Mouse (Mus musculus) hindbrain, embryonic 11.5 days (tissue): ENCODE results near the gene Sh3bp2. TPM values are rescaled to one million over a fixed set of nuclear protein-coding genes. Genes with fewer than 3 reads are reported as not detected.
A peak's percentile ranks its signal among the peaks of the same experiment; 100 is the strongest.

ENCODE experiments used
- ATAC-seq: fragments of 200-750 bp; cut with Nextera tagmentation; 2 replicates; pipeline ENCODE4 v1.8.0; 2017; ENCODE audit warnings: mild to moderate bottlenecking, moderate TSS enrichment, moderate library complexity; ENCODE audit not compliant: low FRiP score
- DNase-seq: peaks from one replicate; pipeline ENCODE4 v3.0.0-alpha.2; 2015; ENCODE audit warnings: low spot score
- H3K27ac ChIP-seq: fragments of 300-500 bp; sonication (generic); 2 replicates; pipeline ENCODE4 v1.5.1; 2014; ENCODE audit warnings: mild to moderate bottlenecking, low read depth, low read length
- H3K27me3 ChIP-seq: fragments of 300-500 bp; sonication (generic); 2 replicates; pipeline ENCODE4 v1.6.1; 2014; ENCODE audit warnings: mild to moderate bottlenecking, low read length, moderate library complexity, mixed read lengths; ENCODE audit not compliant: control insufficient read depth, insufficient read depth
- H3K36me3 ChIP-seq: fragments of 300-500 bp; sonication (generic); 2 replicates; pipeline ENCODE4 v1.6.1; 2014; ENCODE audit warnings: mild to moderate bottlenecking, low read length, moderate library complexity, mixed read lengths; ENCODE audit not compliant: control insufficient read depth, insufficient read depth
- H3K4me1 ChIP-seq: fragments of 300-500 bp; sonication (generic); replicated peaks from 2 replicates; pipeline ENCODE4 v1.6.1; 2014; ENCODE audit warnings: low read length, mixed read lengths; ENCODE audit not compliant: control insufficient read depth, insufficient read depth
- H3K4me2 ChIP-seq: fragments of 300-500 bp; sonication (generic); replicated peaks from 2 replicates; pipeline ENCODE4 v1.6.1; 2014; ENCODE audit warnings: mild to moderate bottlenecking, low read depth, low read length
- H3K4me3 ChIP-seq: fragments of 300-500 bp; sonication (generic); 2 replicates; pipeline ENCODE4 v1.5.1; 2014; ENCODE audit warnings: low read depth, low read length
- H3K9ac ChIP-seq: fragments of 300-500 bp; sonication (generic); 2 replicates; pipeline ENCODE4 v1.6.1; 2014; ENCODE audit warnings: low read depth, low read length
- H3K9me3 ChIP-seq: fragments of 300-500 bp; sonication (generic); 2 replicates; pipeline ENCODE4 v1.6.1; 2016; ENCODE audit warnings: low read length; ENCODE audit not compliant: control insufficient read depth
- WGBS: fragments of 180-500 bp; shearing (Covaris S2); extraction: QIAGEN DNeasy Blood & Tissue Kit; methylation state at CpG from one replicate; pipeline ENCODE4 v1.1.7; 2014; 5-methylcytosine and 5-hydroxymethylcytosine counted together
- polyA plus RNA-seq: library from polyadenylated mRNA; unstranded; fragments of >200 nt; fragmentation: Nextera tagmentation; extraction: Ambion mirVana; gene quantifications from 2 replicates; pipeline ENCODE4 v1.2.1, GENCODE M21; 2014

Gene Sh3bp2
- polyA plus RNA-seq, 1 experiment from 2014 or later = 10.8 TPM

DNA sequence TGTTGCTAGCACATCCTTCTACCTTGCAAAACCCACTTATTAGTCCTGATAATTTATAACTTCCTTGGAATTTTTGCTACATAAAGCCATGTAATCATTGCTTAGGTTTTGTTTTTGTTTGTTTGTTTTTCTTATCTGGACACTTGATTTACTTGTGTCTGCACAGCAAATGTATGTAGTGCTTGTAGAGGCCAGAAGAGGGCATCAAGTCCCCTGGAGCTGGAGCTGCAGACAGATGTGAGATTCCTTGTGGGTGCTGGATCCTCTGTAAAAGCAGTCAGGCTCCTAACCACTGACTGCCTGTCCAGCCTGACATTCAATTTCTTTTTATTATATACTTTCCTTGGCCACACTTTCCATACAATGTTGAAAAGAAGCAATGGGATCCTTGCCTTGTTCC, 21.8 kb downstream of the Sh3bp2 start:
- Histone ChIP-seq H3K27me3 (no peaks in the 10 kb centered on the region), H3K36me3 (peaks cover 2% of the 10 kb centered on the region; the same call in 1 of the 2 replicates), H3K27ac (no peak overlapping the region), H3K4me3 (no peak overlapping the region), H3K9ac (no peak overlapping the region), H3K4me2 (no peak overlapping the region), H3K9me3 (no peaks in the 10 kb centered on the region), H3K4me1 (0 out of 2 replicates have a peak, but pooled peaks cover 2% of the 10 kb centered on the region)
- peak; percentile 37 for DNase-seq
- ATAC-seq = no peak

DNA sequence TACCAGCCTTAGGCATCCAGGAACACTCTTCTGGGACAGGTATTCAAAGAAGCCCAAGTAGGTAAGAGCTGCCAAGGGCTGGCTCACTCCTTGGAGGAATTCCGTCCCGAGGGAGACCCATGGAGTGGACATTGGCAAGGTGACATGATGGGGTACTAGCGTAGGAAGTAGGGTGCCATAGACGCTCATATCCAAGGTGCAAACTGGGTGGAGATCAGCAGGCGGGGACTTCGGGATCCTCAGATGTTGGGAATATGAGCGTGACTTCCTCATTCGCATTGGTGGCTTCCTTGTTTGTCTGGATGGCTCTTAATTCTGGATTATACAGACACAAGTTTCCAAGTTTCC, 23.5 kb downstream of the Sh3bp2 start:
- H3K9me3 ChIP-seq = no peaks in the 10 kb centered on the region
- no peak for DNase-seq
- peak; percentile 34; the same call in 1 of the 2 replicates for ATAC-seq
- peak overlapping the region; percentile 99 for H3K9ac ChIP-seq
- H3K27me3 ChIP-seq = no peaks in the 10 kb centered on the region
- H3K36me3 ChIP-seq = peaks cover 2% of the 10 kb centered on the region; the same call in 1 of the 2 replicates
- 0 out of 2 replicates have a peak, but pooled peaks cover 2% of the 10 kb centered on the region for H3K4me1 ChIP-seq
- H3K4me2 ChIP-seq = peak overlapping the region; percentile 46
- no peak overlapping the region for H3K27ac ChIP-seq
- WGBS = 25% methylated on average over 8 of the region's 8 CpGs
- H3K4me3 ChIP-seq = peak overlapping the region; percentile 84

DNA sequence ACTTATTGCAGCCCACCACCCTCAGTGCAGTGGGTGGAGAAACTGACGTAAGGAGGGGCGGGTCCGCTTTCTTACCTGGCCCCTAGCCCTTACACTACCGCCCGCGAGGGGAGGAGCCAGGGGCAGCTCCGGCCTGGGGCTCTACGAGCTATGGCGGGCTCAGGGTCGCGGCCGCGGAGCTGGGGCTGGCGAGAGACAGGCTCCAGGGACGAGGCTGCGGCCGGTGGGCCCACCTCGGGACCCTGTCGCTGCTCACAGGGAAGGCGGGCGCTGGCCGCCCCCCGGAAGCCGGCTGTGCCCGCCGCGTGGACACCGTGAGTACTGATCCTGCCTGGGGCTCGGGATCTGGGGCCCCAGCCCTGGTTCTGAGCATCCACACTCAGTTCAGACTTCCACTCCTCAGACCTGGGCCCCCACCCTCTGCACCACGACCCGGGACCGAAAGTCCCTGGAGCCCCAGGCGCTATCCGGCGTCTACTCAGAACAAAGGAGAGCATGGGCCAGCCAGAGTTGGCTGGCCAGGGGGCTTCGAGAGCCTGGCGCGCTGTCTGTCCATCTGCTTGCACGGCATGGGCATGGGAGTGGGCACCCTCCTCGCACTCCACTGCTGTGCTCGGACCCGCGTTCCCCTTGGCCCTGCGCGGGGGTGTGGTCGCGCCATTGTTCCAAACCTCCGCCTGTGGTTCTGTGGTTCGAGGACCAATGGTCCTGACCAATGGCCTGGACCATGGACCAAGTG, 24.0 kb downstream of the Sh3bp2 start:
- Histone ChIP-seq H3K36me3 (peaks cover 2% of the 10 kb centered on the region; the same call in 1 of the 2 replicates), H3K27me3 (no peaks in the 10 kb centered on the region), H3K4me3 (peak overlapping the region; percentile 84), H3K4me2 (peak overlapping the region; percentile 46), H3K9me3 (no peaks in the 10 kb centered on the region), H3K9ac (peak overlapping the region; percentile 99), H3K27ac (peak overlapping the region; percentile 62), H3K4me1 (0 out of 2 replicates have a peak, but pooled peaks cover 2% of the 10 kb centered on the region)
- DNase-seq = peak; percentile 80
- under 1% methylated on average over 48 of the region's 49 CpGs for WGBS
- peak; percentile 88 for ATAC-seq

DNA sequence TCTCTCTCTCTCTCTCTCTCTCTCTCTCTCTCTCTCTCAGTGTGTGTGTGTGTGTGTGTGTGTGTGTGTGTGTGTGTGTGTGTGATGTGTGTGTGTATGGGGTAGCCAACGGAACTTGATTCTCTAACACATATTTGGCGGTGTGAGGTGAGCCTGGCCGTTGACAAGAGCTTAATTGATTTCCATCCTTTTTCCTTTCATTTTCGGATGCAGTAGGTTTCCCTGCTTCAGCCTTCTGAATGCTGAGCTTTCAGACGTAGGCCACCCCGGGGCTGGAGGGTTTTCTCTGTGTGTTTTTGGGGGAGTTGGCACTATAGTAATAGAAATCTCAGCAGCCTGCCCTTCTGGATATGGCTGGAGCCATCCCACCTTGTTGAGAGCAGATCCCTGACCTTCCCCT, 24.6 kb downstream of the Sh3bp2 start:
- Histone ChIP-seq H3K4me3 (peak overlapping the region; percentile 84), H3K36me3 (peaks cover 2% of the 10 kb centered on the region; the same call in 1 of the 2 replicates), H3K9ac (peak overlapping the region; percentile 99), H3K27ac (no peak overlapping the region), H3K4me2 (peak overlapping the region; percentile 46), H3K9me3 (no peaks in the 10 kb centered on the region), H3K27me3 (no peaks in the 10 kb centered on the region), H3K4me1 (0 out of 2 replicates have a peak, but pooled peaks cover 2% of the 10 kb centered on the region)
- ATAC-seq (no peak), DNase-seq (peak; percentile 32)
- WGBS = 29% methylated on average over 6 of the region's 6 CpGs

GRCm38 (mm10) chr5:34551821-34552220, 26.2 kb downstream of the Sh3bp2 start:
- DNase-seq (no peak), ATAC-seq (no peak)
- H3K27ac ChIP-seq = no peak overlapping the region
- H3K4me2 ChIP-seq = no peak overlapping the region
- H3K9me3 ChIP-seq = no peaks in the 10 kb centered on the region
- no peak overlapping the region for H3K9ac ChIP-seq
- 0 out of 2 replicates have a peak, but pooled peaks cover 2% of the 10 kb centered on the region for H3K4me1 ChIP-seq
- no peaks in the 10 kb centered on the region for H3K27me3 ChIP-seq
- no peak overlapping the region for H3K4me3 ChIP-seq
- WGBS = 95% methylated on average over 4 of the region's 4 CpGs
- peaks cover 4% of the 10 kb centered on the region; the same call in 1 of the 2 replicates for H3K36me3 ChIP-seq

DNA sequence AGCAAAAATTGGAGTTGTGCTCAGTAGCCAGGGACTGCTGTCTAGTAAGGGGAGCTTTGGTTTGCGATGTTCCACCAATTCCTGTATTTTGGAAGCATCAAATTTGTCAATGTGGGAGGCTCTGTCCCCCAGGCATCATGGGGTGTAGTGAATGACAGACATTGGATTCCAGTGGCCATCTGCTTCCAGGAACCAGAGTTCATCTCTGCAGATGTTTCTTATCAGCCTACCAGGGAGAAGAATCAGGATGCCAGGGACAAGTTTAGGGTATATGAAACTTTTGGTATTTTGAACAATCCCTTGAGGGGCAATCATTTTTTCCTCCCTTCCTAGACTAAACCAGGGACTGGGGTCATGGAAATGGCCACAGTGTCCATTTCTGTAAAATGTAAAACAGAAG, 38.2 kb downstream of the Sh3bp2 start:
- no peak overlapping the region for H3K27ac ChIP-seq
- no peak overlapping the region for H3K4me3 ChIP-seq
- no peaks in the 10 kb centered on the region for H3K4me1 ChIP-seq
- H3K9ac ChIP-seq = no peak overlapping the region
- H3K4me2 ChIP-seq = no peak overlapping the region
- no peak for ATAC-seq
- no peaks in the 10 kb centered on the region for H3K27me3 ChIP-seq
- peaks cover 13% of the 10 kb centered on the region for H3K36me3 ChIP-seq
- WGBS = 87% methylated on average over 1 of the region's 1 CpGs
- DNase-seq = no peak
- no peaks in the 10 kb centered on the region for H3K9me3 ChIP-seq

GRCm38 (mm10) chr5:34564291-34564690, 38.7 kb downstream of the Sh3bp2 start:
- H3K4me3 ChIP-seq = no peak overlapping the region
- no peak for DNase-seq
- H3K4me1 ChIP-seq = no peaks in the 10 kb centered on the region
- no peak overlapping the region for H3K9ac ChIP-seq
- 85% methylated on average over 4 of the region's 4 CpGs for WGBS
- no peaks in the 10 kb centered on the region for H3K27me3 ChIP-seq
- H3K9me3 ChIP-seq = no peaks in the 10 kb centered on the region
- no peak overlapping the region for H3K27ac ChIP-seq
- peaks cover 13% of the 10 kb centered on the region for H3K36me3 ChIP-seq
- ATAC-seq = no peak
- H3K4me2 ChIP-seq = no peak overlapping the region

DNA sequence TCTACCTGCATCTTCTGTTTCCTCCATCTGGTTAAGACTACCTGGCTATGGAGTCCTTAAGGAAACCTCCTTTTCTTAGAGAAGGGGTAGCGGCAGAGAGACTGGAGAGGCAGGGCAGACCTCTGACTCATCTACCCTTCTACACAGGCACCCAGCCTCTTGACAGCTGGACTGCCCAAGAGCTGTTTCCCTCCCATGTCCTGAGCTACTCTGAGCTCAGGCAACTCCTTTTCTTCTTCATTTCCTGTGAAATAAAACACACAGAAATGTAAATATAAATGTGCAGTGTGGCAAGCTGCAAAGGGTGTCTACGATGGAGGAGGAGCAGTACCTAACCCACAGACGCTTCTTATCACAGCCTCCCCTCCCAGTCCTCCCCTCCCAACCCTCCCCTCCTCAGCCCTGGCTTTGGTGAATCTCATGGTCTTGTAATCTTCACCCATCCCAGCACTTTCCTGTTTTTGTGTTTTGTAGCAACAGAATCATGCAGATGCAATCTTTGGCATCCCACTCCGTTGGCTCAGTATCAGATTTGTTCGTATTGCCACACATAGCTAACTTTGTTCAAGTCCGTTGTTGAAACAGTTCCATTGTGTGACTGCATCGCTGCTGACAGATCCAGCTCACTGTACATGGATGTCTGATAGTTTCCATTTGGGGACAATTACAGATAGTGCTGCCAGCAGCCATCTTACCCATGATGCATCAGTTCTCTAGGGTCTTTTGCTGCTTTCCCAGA, 40.1 kb downstream of the Sh3bp2 start:
- no peak for ATAC-seq
- H3K4me3 ChIP-seq = no peak overlapping the region
- no peak overlapping the region for H3K4me2 ChIP-seq
- WGBS = 90% methylated on average over 7 of the region's 7 CpGs
- no peak overlapping the region for H3K27ac ChIP-seq
- peaks cover 10% of the 10 kb centered on the region for H3K36me3 ChIP-seq
- H3K9me3 ChIP-seq = no peaks in the 10 kb centered on the region
- no peaks in the 10 kb centered on the region for H3K4me1 ChIP-seq
- H3K27me3 ChIP-seq = no peaks in the 10 kb centered on the region
- no peak overlapping the region for H3K9ac ChIP-seq
- DNase-seq = no peak
